Mouse (Mus musculus) liver, postnatal 0 days (tissue): ENCODE data around the gene Slc39a3. TPM values are rescaled to one million over a fixed set of nuclear protein-coding genes. Genes with fewer than 3 reads are reported as not detected.

ENCODE experiments used
- ATAC-seq: fragments of 200-750 bp; cut with Nextera tagmentation; 2 replicates; pipeline ENCODE4 v1.8.0; 2017; ENCODE audit warnings: mild to moderate bottlenecking, moderate library complexity
- DNase-seq: peaks from one replicate; pipeline ENCODE4 v3.0.0-alpha.2; 2016
- H3K27ac ChIP-seq: fragments of 300-500 bp; sonication (generic); 2 replicates; pipeline ENCODE4 v1.5.1; 2014; ENCODE audit warnings: antibody characterized with exemption, moderate library complexity, mild to moderate bottlenecking, low read depth
- H3K27me3 ChIP-seq: fragments of 300-500 bp; sonication (generic); 2 replicates; pipeline ENCODE4 v1.6.1; 2014; ENCODE audit warnings: low read length, control low read depth, mixed read lengths; ENCODE audit not compliant: insufficient read depth
- H3K36me3 ChIP-seq: fragments of 300-500 bp; sonication (generic); replicated peaks from 2 replicates; pipeline ENCODE4 v1.6.1; 2014; ENCODE audit warnings: mild to moderate bottlenecking, control low read depth, low read length, moderate library complexity, mixed read lengths; ENCODE audit not compliant: insufficient read depth
- H3K4me1 ChIP-seq: fragments of 300-500 bp; sonication (generic); 2 replicates; pipeline ENCODE4 v1.6.1; 2014; ENCODE audit warnings: antibody characterized with exemption, mild to moderate bottlenecking, control low read depth; ENCODE audit not compliant: insufficient read depth
- H3K4me2 ChIP-seq: fragments of 300-500 bp; sonication (generic); 2 replicates; pipeline ENCODE4 v1.6.1; 2014; ENCODE audit warnings: low read depth, mild to moderate bottlenecking, low read length, moderate library complexity, mixed read lengths
- H3K4me3 ChIP-seq: fragments of 300-500 bp; sonication (generic); 2 replicates; pipeline ENCODE4 v1.5.1; 2014; ENCODE audit warnings: low read depth, low read length
- H3K9ac ChIP-seq: fragments of 300-500 bp; sonication (generic); replicated peaks from 2 replicates; pipeline ENCODE4 v1.6.1; 2014; ENCODE audit warnings: mild to moderate bottlenecking, moderate library complexity
- H3K9me3 ChIP-seq: fragments of 300-500 bp; sonication (generic); 2 replicates; pipeline ENCODE4 v1.6.1; 2016; ENCODE audit warnings: mild to moderate bottlenecking, control low read depth, low read length, mixed read lengths
- CTCF ChIP-seq: sonication (generic); IDR thresholded peaks from 2 replicates; pipeline ENCODE4 v1.5.1; 2016; ENCODE audit warnings: antibody characterized with exemption, low read depth
- EP300 ChIP-seq: IDR thresholded peaks from 2 replicates; pipeline ENCODE4 v1.6.1; 2016; ENCODE audit warnings: antibody characterized with exemption, low read depth, mild to moderate bottlenecking
- WGBS: fragments of 180-500 bp; shearing (Covaris S2); extraction: QIAGEN DNeasy Blood & Tissue Kit; methylation state at CpG from one replicate; pipeline ENCODE4 v1.1.7; 2014; ENCODE audit not compliant: insufficient replicate concordance; 5-methylcytosine and 5-hydroxymethylcytosine counted together
- polyA plus RNA-seq: library from polyadenylated mRNA; unstranded; fragments of >200 nt; fragmentation: Nextera tagmentation; extraction: Ambion mirVana; gene quantifications from 2 replicates; pipeline ENCODE4 v1.2.1, GENCODE M21; 2015

Gene Slc39a3
- polyA plus RNA-seq, 1 experiment from 2014 or later = 4.6 TPM

GRCm38 (mm10) chr10:81001161-81001560 is 36.1 kb downstream of the Slc39a3 start:
- no peak for ATAC-seq
- WGBS = 64% methylated on average over 10 of the region's 10 CpGs
- no peak for DNase-seq
- TF ChIP-seq EP300 = no peak
- no peak for TF ChIP-seq CTCF
- Histone ChIP-seq H3K27me3 (no peaks in the 10 kb centered on the region), H3K36me3 (no peaks in the 10 kb centered on the region), H3K27ac (no peak overlapping the region), H3K4me1 (peaks cover 7% of the 10 kb centered on the region; the same call in 1 of the 2 replicates), H3K4me2 (no peak overlapping the region), H3K9ac (no peak overlapping the region), H3K4me3 (no peak overlapping the region), H3K9me3 (no peaks in the 10 kb centered on the region)

- 34% methylated on average over 28 of the region's 28 CpGs for WGBS
- no peak overlapping the region for H3K9ac ChIP-seq
Observed at GRCm38 (mm10) chr10:81000197-81001062, 36.8 kb downstream of the Slc39a3 start.

GRCm38 (mm10) chr10:80999362-81000196 is 37.6 kb downstream of the Slc39a3 start:
- H3K4me3 ChIP-seq = no peak overlapping the region
- WGBS = 28% methylated on average over 37 of the region's 37 CpGs
- TF ChIP-seq EP300 = no peak
- peak; percentile 93 for TF ChIP-seq CTCF
- no peak overlapping the region for H3K9ac ChIP-seq
- no peak overlapping the region for H3K4me2 ChIP-seq
- peak; percentile 86 for DNase-seq
- peak; percentile 72 for ATAC-seq
- H3K4me1 ChIP-seq = peaks cover 7% of the 10 kb centered on the region; the same call in 1 of the 2 replicates
- H3K9me3 ChIP-seq = no peaks in the 10 kb centered on the region
- H3K27ac ChIP-seq = no peak overlapping the region
- H3K36me3 ChIP-seq = no peaks in the 10 kb centered on the region
- H3K27me3 ChIP-seq = peaks cover 4% of the 10 kb centered on the region

More at GRCm38 (mm10) chr10:81000197-81001062, 36.8 kb downstream of the Slc39a3 start:
- Histone ChIP-seq H3K4me1 (peaks cover 7% of the 10 kb centered on the region; the same call in 1 of the 2 replicates), H3K9me3 (no peaks in the 10 kb centered on the region), H3K27ac (no peak overlapping the region), H3K4me3 (no peak overlapping the region), H3K27me3 (no peaks in the 10 kb centered on the region), H3K4me2 (no peak overlapping the region), H3K36me3 (no peaks in the 10 kb centered on the region)
- DNase-seq (no peak), ATAC-seq (no peak)
- TF ChIP-seq EP300 (no peak), CTCF (no peak)

- peaks cover 5% of the 10 kb centered on the region for H3K27me3 ChIP-seq
- H3K36me3 ChIP-seq = no peaks in the 10 kb centered on the region
- DNase-seq (peak; percentile 71), ATAC-seq (peak; percentile 24)
- TF ChIP-seq EP300 (no peak), CTCF (peak; percentile 75)
- no peak overlapping the region for H3K4me3 ChIP-seq
- H3K4me2 ChIP-seq = no peak overlapping the region
- H3K9ac ChIP-seq = no peak overlapping the region
- 6% methylated on average over 12 of the region's 12 CpGs for WGBS
- H3K9me3 ChIP-seq = no peaks in the 10 kb centered on the region
- H3K4me1 ChIP-seq = peaks cover 7% of the 10 kb centered on the region; the same call in 1 of the 2 replicates
- H3K27ac ChIP-seq = no peak overlapping the region
Observed at GRCm38 (mm10) chr10:80998778-80999177, 38.4 kb downstream of the Slc39a3 start.

- Histone ChIP-seq H3K36me3 (no peaks in the 10 kb centered on the region), H3K27me3 (peaks cover 7% of the 10 kb centered on the region), H3K9me3 (no peaks in the 10 kb centered on the region), H3K4me1 (peaks cover 7% of the 10 kb centered on the region; the same call in 1 of the 2 replicates), H3K4me2 (no peak overlapping the region), H3K4me3 (no peak overlapping the region), H3K27ac (no peak overlapping the region), H3K9ac (no peak overlapping the region)
- DNase-seq (no peak), ATAC-seq (no peak)
- WGBS = 47% methylated on average over 14 of the region's 14 CpGs
- no peak for TF ChIP-seq CTCF
- no peak for TF ChIP-seq EP300
Observed at GRCm38 (mm10) chr10:80998021-80998420, 39.2 kb downstream of the Slc39a3 start.

- Histone ChIP-seq H3K9me3 (no peaks in the 10 kb centered on the region), H3K27ac (no peak overlapping the region), H3K4me2 (no peak overlapping the region), H3K4me3 (no peak overlapping the region), H3K27me3 (peaks cover 8% of the 10 kb centered on the region), H3K9ac (no peak overlapping the region), H3K4me1 (peaks cover 7% of the 10 kb centered on the region; the same call in 1 of the 2 replicates), H3K36me3 (no peaks in the 10 kb centered on the region)
- WGBS = 73% methylated on average over 8 of the region's 8 CpGs
- TF ChIP-seq EP300 (no peak), CTCF (no peak)
- no peak for DNase-seq
- ATAC-seq = no peak
Observed at GRCm38 (mm10) chr10:80997332-80997731, 39.9 kb downstream of the Slc39a3 start.
